Mouse (Mus musculus): ENCODE data around the gene Ikzf2.

DNA sequence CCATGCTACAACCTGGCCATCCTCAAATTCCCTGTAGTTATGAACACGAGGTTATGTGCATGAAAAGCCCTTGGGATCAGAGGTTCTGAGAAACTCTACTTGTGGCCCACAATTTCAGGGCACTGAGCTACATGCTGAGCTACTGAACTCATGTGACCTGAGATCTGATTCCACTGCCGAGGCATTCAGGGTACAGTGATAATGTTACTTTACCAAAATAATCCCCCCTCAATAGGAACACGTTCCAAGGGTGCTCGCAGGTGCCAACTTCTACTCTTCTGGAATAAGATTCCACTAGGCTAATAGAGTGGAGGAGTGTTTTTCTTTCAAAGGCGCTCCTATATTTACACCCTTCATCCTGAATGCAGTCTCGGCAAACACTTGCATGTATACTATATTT lies 45.1 kb downstream of the Ikzf2 start:
- TF ChIP-seq CTCF (IDR thresholded peaks at IDR 0.05; ENCODE audit: control insufficient read depth, insufficient read depth, insufficient read length) (no peak), USF1 (IDR thresholded peaks at IDR 0.05; ENCODE audit: low read depth) (no peak), MAX (IDR thresholded peaks at IDR 0.05) (no peak)

Data from C2C12 (cell line).